Mouse (Mus musculus) mature B cell (primary cell): ENCODE measurements around the gene 1700061G19Rik.

Experiments used
- in situ Hi-C: fragments of 300-500 bp; cut with MboI; formaldehyde crosslinking; loops from 2 replicates; pipeline ENCODE4 v1.14.3; 2019

The 1700061G19Rik gene

DNA sequence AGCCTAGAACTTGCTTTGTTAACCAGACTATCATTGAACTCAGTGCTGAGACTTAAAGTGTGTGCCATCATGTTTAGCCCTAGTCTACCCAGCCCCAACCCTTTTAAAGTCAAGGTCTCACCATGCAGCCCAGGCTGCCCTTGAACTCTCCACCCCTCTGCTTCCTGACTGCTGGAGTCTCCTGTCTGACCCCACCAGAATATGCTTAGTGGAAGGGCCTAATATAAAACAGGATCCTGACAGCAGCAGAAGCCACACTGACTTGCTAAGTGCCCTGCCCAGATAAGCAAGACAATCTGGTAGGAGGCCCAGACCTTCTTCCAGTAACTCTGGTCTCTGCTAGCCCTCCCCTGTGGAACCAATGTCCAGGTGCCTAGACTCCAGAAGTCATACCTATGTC lies 53.8 kb downstream of the 1700061G19Rik start:
- in situ Hi-C loops = no loop called here

DNA sequence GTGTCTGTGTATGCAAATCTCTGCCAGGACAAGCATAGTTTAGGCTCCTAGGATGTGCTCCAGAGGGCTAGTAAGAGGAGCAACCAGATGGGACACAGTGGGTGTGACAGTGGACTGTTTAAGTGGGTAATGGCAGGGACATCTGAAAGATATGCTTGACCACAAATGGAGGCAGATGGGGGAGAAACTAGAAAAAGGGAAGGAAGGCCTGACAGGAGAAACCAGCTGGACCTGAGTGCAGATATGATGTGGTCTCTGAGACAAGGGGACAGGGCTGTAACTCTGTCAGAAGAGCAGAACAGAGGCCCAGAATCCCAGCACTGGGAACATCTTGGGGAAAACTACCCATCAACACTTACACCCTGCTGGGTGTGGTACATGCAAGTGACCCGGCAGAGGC lies 54.3 kb downstream of the 1700061G19Rik start:
- in situ Hi-C loops = no loop called here

- in situ Hi-C loops = no loop called here
These were observed 54.7 kb downstream of the 1700061G19Rik start for GRCm38 (mm10) chr17:56930026-56930425.

DNA sequence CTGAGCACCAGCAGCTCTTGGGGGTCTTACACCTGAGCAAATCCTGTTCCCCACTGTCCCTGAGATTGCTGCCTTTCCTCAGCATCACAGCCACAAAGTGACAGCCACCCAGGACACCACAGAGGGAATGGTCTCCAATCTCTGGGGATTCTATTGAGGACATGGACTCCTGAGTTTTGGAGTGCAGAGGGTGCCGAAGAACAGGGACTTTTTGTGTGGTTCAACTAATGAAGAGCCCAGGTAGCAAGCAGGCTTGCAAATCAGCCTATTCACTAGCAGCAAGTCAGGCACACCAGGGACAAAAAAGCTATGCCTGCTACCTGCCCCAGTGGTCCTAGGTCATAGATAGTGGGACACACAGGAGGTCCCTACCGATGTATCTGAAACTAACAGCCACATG lies 58.1 kb downstream of the 1700061G19Rik start:
- in situ Hi-C loops = no loop called here

GRCm38 (mm10) chr17:56934545-56935330 lies 59.5 kb downstream of the 1700061G19Rik start:
- in situ Hi-C loops = no loop called here

DNA sequence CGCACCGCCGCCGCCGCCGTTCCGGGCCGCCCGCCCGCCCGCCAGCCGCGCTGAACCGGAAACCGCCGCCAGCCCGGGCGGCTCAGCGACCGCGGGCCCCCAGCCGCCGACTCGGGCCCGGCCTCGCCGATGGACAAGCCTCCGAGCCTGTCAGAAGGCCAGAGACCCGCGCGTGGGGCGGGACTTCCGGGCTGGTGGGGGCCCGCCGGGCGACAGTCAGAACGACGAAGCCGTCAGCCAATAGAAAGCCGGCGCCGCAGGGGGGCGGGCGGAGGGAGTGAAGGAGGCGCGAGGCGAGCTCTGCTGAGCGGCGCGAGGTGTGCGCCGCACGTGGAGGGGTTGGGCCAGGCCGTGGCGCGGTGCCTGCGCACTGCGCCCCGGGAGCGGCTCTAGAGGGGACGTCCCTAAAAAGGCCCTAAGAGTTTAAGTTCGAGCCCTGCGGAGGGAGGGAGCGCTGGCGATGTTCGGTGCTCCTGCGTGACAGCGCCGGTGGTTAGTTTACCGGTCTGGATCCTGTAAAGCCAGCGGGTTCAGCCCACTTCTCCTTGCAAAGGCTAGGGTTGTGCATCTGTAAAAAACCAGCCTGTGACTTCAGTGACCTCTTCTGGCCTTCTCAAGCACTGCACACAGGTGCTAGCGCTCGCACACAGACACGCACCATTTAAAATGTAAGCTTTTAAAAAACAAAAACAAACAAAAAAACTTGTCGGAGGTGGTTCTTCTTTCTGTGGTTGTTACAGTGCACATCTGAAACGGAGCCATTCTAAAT lies 60.3 kb downstream of the 1700061G19Rik start, which contains the start of gene Mllt1:
Gene Mllt1 (minus strand): TSS at position 53 of the 769 bp plus-strand sequence.
- in situ Hi-C loops = no loop called here

- in situ Hi-C loops = no loop called here
These were observed 61.5 kb downstream of the 1700061G19Rik start for GRCm38 (mm10) chr17:56936731-56937130.
